Mouse (Mus musculus) forebrain, embryonic 13.5 days (tissue): ENCODE data around the gene Plekhm2. TPM values are rescaled to one million over a fixed set of nuclear protein-coding genes. Genes with fewer than 3 reads are reported as not detected.

ENCODE experiments used
- polyA plus RNA-seq: library from polyadenylated mRNA; unstranded; fragments of >200 nt; fragmentation: Nextera tagmentation; extraction: Ambion mirVana; gene quantifications from 2 replicates; pipeline ENCODE4 v1.2.1, GENCODE M21; 2015

Gene Plekhm2
- polyA plus RNA-seq, 1 experiment from 2014 or later: 6.1 TPM

Other genes starting within 250 kb of the Plekhm2 start
- gene Clcnkb, start 248.9 kb downstream of the Plekhm2 start, polyA plus RNA-seq: not detected in 2 replicates
- not detected in 2 replicates for gene Hspb7, start 244.1 kb downstream of the Plekhm2 start, polyA plus RNA-seq
- not detected in 2 replicates for gene Srarp, start 228.8 kb downstream of the Plekhm2 start, polyA plus RNA-seq
- gene Zbtb17, start 220.2 kb downstream of the Plekhm2 start, polyA plus RNA-seq: 60.9 and 63.7 TPM in 2 replicates
- gene Spen, start 126.3 kb downstream of the Plekhm2 start, polyA plus RNA-seq: 16.7 and 17.1 TPM in 2 replicates
- 11.1 and 13.9 TPM in 2 replicates for gene Fblim1, start 58.8 kb downstream of the Plekhm2 start, polyA plus RNA-seq
- gene Tmem82, start 46.3 kb downstream of the Plekhm2 start, polyA plus RNA-seq: 0.17 TPM in 1 of 2 replicates, not detected in the other
- gene Slc25a34, start 41.1 kb downstream of the Plekhm2 start, polyA plus RNA-seq: 0.08 and 0.13 TPM in 2 replicates
- gene Rsc1a1, start 20.7 kb upstream of the Plekhm2 start, polyA plus RNA-seq: 0.21 and 2.8 TPM in 2 replicates
- gene Ddi2, start 58.5 kb upstream of the Plekhm2 start, polyA plus RNA-seq: 14.7 TPM in 2 replicates
- not detected in 2 replicates for gene Agmat, start 81.8 kb upstream of the Plekhm2 start, polyA plus RNA-seq
- 4.6 and 4.7 TPM in 2 replicates for gene Dnajc16, start 126.0 kb upstream of the Plekhm2 start, polyA plus RNA-seq
- gene Casp9, start 128.7 kb upstream of the Plekhm2 start, polyA plus RNA-seq: 14.7 and 15.6 TPM in 2 replicates
- gene Cela2a, start 161.3 kb upstream of the Plekhm2 start, polyA plus RNA-seq: 0.15 TPM in 1 of 2 replicates, not detected in the other
- gene Ctrc, start 181.5 kb upstream of the Plekhm2 start, polyA plus RNA-seq: not detected in 2 replicates
- gene Efhd2, start 210.0 kb upstream of the Plekhm2 start, polyA plus RNA-seq: 85.2 and 86.3 TPM in 2 replicates